Mouse (Mus musculus) layer of hippocampus, postnatal 10 days (tissue): ENCODE measurements around the gene Cmss1. TPM values are rescaled to one million over a fixed set of nuclear protein-coding genes. Genes with fewer than 3 reads are reported as not detected.
A peak's percentile ranks its signal among the peaks of the same experiment; 100 is the strongest.

Experiments used
- DNase-seq, 2 experiments: peaks; one replicate each; pipeline ENCODE4 v3.0.0; 2021; ENCODE audit warnings: low spot score in 2 of 2
- long read RNA-seq: library from polyadenylated mRNA; stranded (forward); transcript quantifications from one replicate; pipeline ENCODE4 v2.0.0, GENCODE M21; 2023
- total RNA-seq, 2 experiments: library from RNA; stranded (reverse); gene quantifications; 2 replicates each; pipeline ENCODE4 v1.2.3; 2021

Cmss1 gene
- 10 to 100 TPM; 12.9 to 19.6 TPM for total RNA-seq
- long read RNA-seq, partial matches to known transcripts = 1 of 8 reads
- long read RNA-seq, other reads (novel, unspliced or antisense) = 5 of 8 reads

GRCm38 (mm10) chr16:57606444-57607227, at the start of gene Cmss1:
Cmss1 (minus strand) TSS chr16:57606864.
- peak; percentile 82 to 84 for DNase-seq

GRCm38 (mm10) chr16:57649888-57650287, 43.2 kb upstream of the Cmss1 start:
- no peak for DNase-seq

GRCm38 (mm10) chr16:57641346-57641885, 34.8 kb upstream of the Cmss1 start:
- no peak for DNase-seq

GRCm38 (mm10) chr16:57634766-57635165, 28.1 kb upstream of the Cmss1 start:
- DNase-seq = no peak

GRCm38 (mm10) chr16:57634191-57634590, 27.5 kb upstream of the Cmss1 start:
- peak; percentile 77 to 83 for DNase-seq

GRCm38 (mm10) chr16:57611768-57612167, 5.1 kb upstream of the Cmss1 start:
- peak in 1 of 2 experiments; percentile 32 for DNase-seq

GRCm38 (mm10) chr16:57601031-57601430, 5.6 kb downstream of the Cmss1 start:
- DNase-seq = no peak

- DNase-seq = no peak
These were observed 9.2 kb downstream of the Cmss1 start for GRCm38 (mm10) chr16:57597295-57597957.

GRCm38 (mm10) chr16:57593422-57594157, 13.1 kb downstream of the Cmss1 start:
- peak; percentile 20 to 35 for DNase-seq

GRCm38 (mm10) chr16:57585201-57585600, 21.5 kb downstream of the Cmss1 start:
- DNase-seq = no peak

- DNase-seq = no peak
These were observed 24.7 kb downstream of the Cmss1 start for GRCm38 (mm10) chr16:57582008-57582407.

- no peak for DNase-seq
These were observed 26.6 kb downstream of the Cmss1 start for GRCm38 (mm10) chr16:57580041-57580440.

GRCm38 (mm10) chr16:57577519-57577918, 29.1 kb downstream of the Cmss1 start:
- no peak for DNase-seq

GRCm38 (mm10) chr16:57575764-57576388, 30.8 kb downstream of the Cmss1 start:
- DNase-seq = no peak

- DNase-seq = no peak
These were observed 32.8 kb downstream of the Cmss1 start for GRCm38 (mm10) chr16:57573831-57574230.

GRCm38 (mm10) chr16:57570789-57571311, 35.8 kb downstream of the Cmss1 start:
- no peak for DNase-seq

- DNase-seq = no peak
These were observed 37.8 kb downstream of the Cmss1 start for GRCm38 (mm10) chr16:57568648-57569404.

- no peak for DNase-seq
These were observed 40.4 kb downstream of the Cmss1 start for GRCm38 (mm10) chr16:57566215-57566614.

GRCm38 (mm10) chr16:57564807-57565206, 41.9 kb downstream of the Cmss1 start:
- no peak for DNase-seq

- DNase-seq = no peak
These were observed 43.2 kb downstream of the Cmss1 start for GRCm38 (mm10) chr16:57563453-57563852.
